Mouse (Mus musculus): ENCODE data around the gene Rtcb.

DNA sequence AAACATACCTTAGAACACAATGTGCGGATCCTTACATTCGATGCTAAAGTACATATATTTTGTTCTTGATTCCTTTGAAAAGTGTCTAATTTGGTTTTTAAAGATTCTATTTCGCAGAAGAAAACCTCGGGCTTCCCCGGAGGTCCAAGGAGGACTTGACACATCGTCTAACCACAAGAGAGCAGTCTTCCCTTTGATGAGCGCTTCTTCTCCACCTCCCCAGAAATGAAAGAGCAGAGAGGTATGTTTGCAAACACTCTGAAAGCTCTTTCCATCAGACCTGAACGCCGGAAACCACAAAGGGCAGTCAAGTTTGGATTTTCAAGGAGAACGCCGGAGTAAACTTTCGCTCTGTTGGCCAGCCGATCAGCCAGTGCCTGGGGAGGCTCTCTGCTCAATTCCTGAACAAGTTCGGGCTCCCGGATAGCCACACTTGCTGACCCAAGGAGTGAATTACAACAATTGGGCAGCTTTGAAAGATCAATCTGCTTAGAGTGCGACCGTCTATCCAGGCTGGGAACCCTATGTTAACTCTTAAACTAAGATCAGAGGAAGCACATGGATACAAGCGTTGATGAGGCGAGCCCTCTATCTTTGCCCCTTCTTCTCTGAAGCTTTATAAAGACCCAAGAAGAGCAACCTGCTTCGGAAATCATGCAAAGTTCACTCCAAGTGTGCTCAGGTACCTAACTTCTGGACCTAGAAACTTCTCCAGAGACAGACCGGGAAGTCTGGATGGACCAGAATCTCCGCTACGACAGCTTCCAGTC lies 29.8 kb downstream of the Rtcb start, which contains the start of gene Ascl4:
- TF ChIP-seq MAX (IDR thresholded peaks at IDR 0.05; ENCODE audit: low read depth) = no peak
- TF ChIP-seq TCF12 (IDR thresholded peaks at IDR 0.05; ENCODE audit: insufficient read depth, poor library complexity, severe bottlenecking) = no peak
- no peak for TF ChIP-seq POLR2A (IDR thresholded peaks at IDR 0.05; ENCODE audit: insufficient read length, low read depth)
- TF ChIP-seq POLR2AphosphoS2 (IDR thresholded peaks at IDR 0.05; ENCODE audit: insufficient read length, low read depth) = no peak
- no peak for TF ChIP-seq USF1 (IDR thresholded peaks at IDR 0.05; ENCODE audit: low read depth)
- no peak for TF ChIP-seq SRF (IDR thresholded peaks at IDR 0.05; ENCODE audit: control insufficient read depth, insufficient read length, low read depth)
- no peak for TF ChIP-seq E2F4 (IDR thresholded peaks at IDR 0.05; ENCODE audit: insufficient read depth)
- TF ChIP-seq CEBPB (IDR thresholded peaks at IDR 0.05; ENCODE audit: insufficient read depth, poor library complexity, severe bottlenecking) = no peak
- no peak for TF ChIP-seq MYOG (IDR thresholded peaks at IDR 0.05; ENCODE audit: control insufficient read depth in 1 of 3, insufficient read depth in 1 of 3, insufficient read length in 2 of 3, low read depth in 2 of 3)
- no peak for TF ChIP-seq MYOD1 (IDR thresholded peaks at IDR 0.05; ENCODE audit: control insufficient read depth in 1 of 3, insufficient read length in 2 of 3, low read depth in 2 of 3)
- no peak for TF ChIP-seq REST (IDR thresholded peaks at IDR 0.05; ENCODE audit: insufficient read depth, insufficient read length)
- TF ChIP-seq TCF3 (IDR thresholded peaks at IDR 0.05; ENCODE audit: insufficient read length, low read depth) = no peak
